In the genomic region with DNA sequence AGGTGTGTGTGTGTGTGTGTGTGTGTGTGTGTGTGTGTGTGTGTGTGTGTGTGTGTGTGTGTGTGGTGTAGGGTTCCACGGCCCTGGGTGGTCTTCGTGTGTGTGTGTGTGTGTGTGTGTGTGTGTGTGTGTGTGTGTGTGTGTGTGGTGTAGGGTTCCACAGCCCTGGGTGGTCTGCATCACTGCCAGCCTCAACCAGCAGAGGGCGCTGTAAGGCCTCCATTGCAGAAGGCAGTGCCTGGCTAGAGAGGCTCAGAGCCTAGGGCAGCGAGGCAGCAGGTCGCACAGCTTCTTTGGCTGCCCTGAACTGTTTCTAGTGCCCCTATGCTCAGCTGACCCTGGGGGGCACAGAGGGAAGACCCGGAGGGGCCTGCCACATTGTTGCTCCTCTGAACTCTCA, we compare ENCODE assay signal across 7 mouse cellular contexts.
DNase-seq lines count a peak whose midpoint lies in the region; ATAC-seq and TF ChIP-seq lines count a peak whose summit lies in the region.

No protein-coding gene starts in this region.

- no peak overlapping the region for H3K4me2 ChIP-seq in liver, embryonic 11.5 days
- no peak overlapping the region for H3K4me2 ChIP-seq in embryonic facial prominence, embryonic 11.5 days (ENCODE audit: low read depth, low read length)
- no peak overlapping the region for H3K4me2 ChIP-seq in intestine, postnatal 0 days (replicated peaks; ENCODE audit: low read depth)
- H3K4me2 ChIP-seq in neural tube, embryonic 11.5 days (ENCODE audit: low read depth) = no peak overlapping the region

- no peaks in the 10 kb centered on the region for H3K36me3 ChIP-seq in liver, embryonic 11.5 days (ENCODE audit: control insufficient read depth, insufficient read depth, low read length)
- H3K36me3 ChIP-seq in embryonic facial prominence, embryonic 11.5 days (replicated peaks; ENCODE audit: control insufficient read depth, insufficient read depth, low read depth, low read length) = no peaks in the 10 kb centered on the region
- H3K36me3 ChIP-seq in intestine, postnatal 0 days (ENCODE audit: control insufficient read depth, insufficient read depth) = no peaks in the 10 kb centered on the region
- no peaks in the 10 kb centered on the region for H3K36me3 ChIP-seq in neural tube, embryonic 11.5 days (ENCODE audit: control insufficient read depth, insufficient read depth, low read length)

- no peak overlapping the region for H3K9ac ChIP-seq in liver, embryonic 11.5 days (ENCODE audit: low read depth, low read length)
- no peak overlapping the region for H3K9ac ChIP-seq in embryonic facial prominence, embryonic 11.5 days (replicated peaks; ENCODE audit: low read length)
- H3K9ac ChIP-seq in intestine, postnatal 0 days (ENCODE audit: low read depth, low read length) = no peak overlapping the region
- H3K9ac ChIP-seq in neural tube, embryonic 11.5 days (ENCODE audit: low read length) = no peak overlapping the region

- H3K27ac ChIP-seq in liver, embryonic 11.5 days (ENCODE audit: low read depth, low read length) = no peak overlapping the region
- H3K27ac ChIP-seq in embryonic facial prominence, embryonic 11.5 days (replicated peaks; ENCODE audit: low read depth, low read length) = no peak overlapping the region
- H3K27ac ChIP-seq in intestine, postnatal 0 days (ENCODE audit: low read depth, low read length) = no peak overlapping the region
- H3K27ac ChIP-seq in neural tube, embryonic 11.5 days (ENCODE audit: low read depth, low read length) = peak overlapping the region; percentile 84

- no peaks in the 10 kb centered on the region for H3K9me3 ChIP-seq in liver, embryonic 11.5 days (ENCODE audit: control insufficient read depth, low read length)
- H3K9me3 ChIP-seq in embryonic facial prominence, embryonic 11.5 days (replicated peaks; ENCODE audit: control insufficient read depth, low read length) = no peaks in the 10 kb centered on the region
- H3K9me3 ChIP-seq in intestine, postnatal 0 days (ENCODE audit: control insufficient read depth) = no peaks in the 10 kb centered on the region
- H3K9me3 ChIP-seq in neural tube, embryonic 11.5 days (ENCODE audit: control insufficient read depth, low read length) = no peaks in the 10 kb centered on the region

- ATAC-seq in liver, embryonic 11.5 days (replicated peaks; ENCODE audit: low FRiP score) = no peak
- peak; percentile 66 for ATAC-seq in embryonic facial prominence, embryonic 11.5 days (replicated peaks; ENCODE audit: insufficient number of reproducible peaks, low FRiP score, low TSS enrichment, low read depth)
- ATAC-seq in intestine, postnatal 0 days = no peak
- peak; percentile 44; the same call in 1 of the 2 replicates for ATAC-seq in neural tube, embryonic 11.5 days (ENCODE audit: insufficient read depth, low FRiP score, low TSS enrichment)

- peaks cover 7% of the 10 kb centered on the region for H3K27me3 ChIP-seq in liver, embryonic 11.5 days (replicated peaks; ENCODE audit: control insufficient read depth, insufficient read depth, low read length)
- no peaks in the 10 kb centered on the region for H3K27me3 ChIP-seq in embryonic facial prominence, embryonic 11.5 days (ENCODE audit: control insufficient read depth, insufficient read depth, low read length)
- H3K27me3 ChIP-seq in intestine, postnatal 0 days (replicated peaks; ENCODE audit: control insufficient read depth, insufficient read depth, low read length) = no peaks in the 10 kb centered on the region
- H3K27me3 ChIP-seq in neural tube, embryonic 11.5 days (ENCODE audit: control insufficient read depth, insufficient read depth, low read length) = no peaks in the 10 kb centered on the region

- TF ChIP-seq CTCF in intestine, postnatal 0 days (IDR thresholded peaks at IDR 0.05; ENCODE audit: low read depth) = peak; percentile 72

- 31% methylated on average over 6 of the region's 6 CpGs for WGBS in liver, embryonic 11.5 days
- WGBS in embryonic facial prominence, embryonic 11.5 days = 29% methylated on average over 6 of the region's 6 CpGs
- WGBS in intestine, postnatal 0 days = 49% methylated on average over 6 of the region's 6 CpGs
- WGBS in neural tube, embryonic 11.5 days = 17% methylated on average over 6 of the region's 6 CpGs

- DNase-seq in liver = peak; percentile 31
- no peak for DNase-seq in liver, embryonic 11.5 days (ENCODE audit: low spot score)
- peak; percentile 56 for DNase-seq in cerebellum, adult 11 months
- DNase-seq in embryonic facial prominence, embryonic 11.5 days (ENCODE audit: low spot score) = peak; percentile 61
- DNase-seq in neural tube, embryonic 11.5 days (ENCODE audit: low spot score) = peak; percentile 75
- no peak for DNase-seq in Muller cell, postnatal 12 days (ENCODE audit: inconsistent ontology term)

- H3K4me1 ChIP-seq in liver, embryonic 11.5 days (replicated peaks; ENCODE audit: control insufficient read depth, insufficient read depth, low read length) = no peaks in the 10 kb centered on the region
- H3K4me1 ChIP-seq in embryonic facial prominence, embryonic 11.5 days (ENCODE audit: control insufficient read depth, insufficient read depth, low read length) = no peaks in the 10 kb centered on the region; the same call in 1 of the 2 replicates
- no peaks in the 10 kb centered on the region for H3K4me1 ChIP-seq in intestine, postnatal 0 days (replicated peaks; ENCODE audit: control insufficient read depth, insufficient read depth, low read length)
- H3K4me1 ChIP-seq in neural tube, embryonic 11.5 days (ENCODE audit: control insufficient read depth, insufficient read depth, low read length) = peaks cover 13% of the 10 kb centered on the region

- H3K4me3 ChIP-seq in liver, embryonic 11.5 days (ENCODE audit: low read depth, low read length) = no peak overlapping the region
- no peak overlapping the region for H3K4me3 ChIP-seq in embryonic facial prominence, embryonic 11.5 days (ENCODE audit: low read depth, low read length)
- no peak overlapping the region for H3K4me3 ChIP-seq in intestine, postnatal 0 days (ENCODE audit: low read depth, low read length)
- H3K4me3 ChIP-seq in neural tube, embryonic 11.5 days (ENCODE audit: low read depth, low read length) = no peak overlapping the region

Comparison
In these comparisons a context has a peak if more than half of its experiments do, and no peak if none do; other contexts are left out.
1. DNase-seq: peak in liver (single experiment), cerebellum, adult 11 months (single experiment), embryonic facial prominence, embryonic 11.5 days (single experiment) and neural tube, embryonic 11.5 days (single experiment); none in liver, embryonic 11.5 days (single experiment) and Muller cell, postnatal 12 days (single experiment).
2. ATAC-seq: peak in embryonic facial prominence, embryonic 11.5 days (single experiment) and neural tube, embryonic 11.5 days (single experiment); none in liver, embryonic 11.5 days (single experiment) and intestine, postnatal 0 days (single experiment).